Comparison of ENCODE assay signal across 22 mouse cellular contexts in the genomic region with DNA sequence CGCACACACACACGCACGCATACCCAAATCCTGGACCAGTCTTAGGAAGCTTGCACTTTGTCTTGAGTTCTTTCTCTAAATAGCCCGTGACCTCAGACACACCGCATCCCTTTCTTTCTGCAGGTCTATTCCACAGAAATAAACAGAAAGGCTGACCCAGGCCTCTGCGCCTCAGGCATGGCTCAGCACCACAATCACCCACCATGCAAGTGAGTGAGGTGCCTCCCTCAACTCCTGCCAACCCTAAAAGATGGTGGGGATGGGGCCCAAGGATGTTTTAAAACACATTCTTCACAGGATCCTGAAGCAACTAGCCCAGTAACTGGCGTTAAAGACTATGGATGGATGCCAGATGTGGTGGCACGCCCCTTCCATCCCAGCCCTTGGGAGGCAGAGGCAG. TPM values are rescaled to one million over a fixed set of nuclear protein-coding genes. Genes with fewer than 3 reads are reported as not detected.
A peak's percentile ranks its signal among the peaks of the same experiment; 100 is the strongest.
DNase-seq lines count a peak whose midpoint lies in the region; ATAC-seq and TF ChIP-seq lines count a peak whose summit lies in the region.
"Had no signal": no experiment of that assay in that cellular context is flagged by ENCODE, and none has a peak within 500 bp of the region (broad histone marks: within the 10 kb centered on the region; RNA-seq: fewer than 3 reads in every experiment).

No protein-coding gene starts in this region.

- intact Hi-C loops in gastrocnemius, adult 2 months (cut with DNase I): no loop called here

- H3K4me3 ChIP-seq in gastrocnemius, adult 2 months: peak overlapping the region; percentile 28; the same call in 1 of the 2 replicates
- no peak overlapping the region for H3K4me3 ChIP-seq in heart, embryonic 15.5 days
- no peak overlapping the region for H3K4me3 ChIP-seq in lung, postnatal 0 days (ENCODE audit: low read depth, low read length)
- no peak overlapping the region for H3K4me3 ChIP-seq in lung, adult 2 months (replicated peaks; ENCODE audit: extremely low read depth, low read depth, low read length)
- H3K4me3 ChIP-seq: layer of hippocampus, adult 2 months; liver, embryonic 13.5 days had no signal

- no peak for ATAC-seq in heart, embryonic 15.5 days (replicated peaks; ENCODE audit: insufficient number of reproducible peaks, insufficient read depth, low FRiP score, low read depth)
- ATAC-seq in lung, postnatal 0 days: no peak
- ATAC-seq: CD4-positive, CD25-positive, alpha-beta regulatory T cell, adult 4 months; forebrain, embryonic 14.5 days; intestine, postnatal 0 days; Patski had no signal

- no peak for TF ChIP-seq EP300 in lung, postnatal 0 days (IDR thresholded peaks at IDR 0.05)

- TF ChIP-seq POLR2A in lung, adult 2 months (IDR thresholded peaks at IDR 0.05; ENCODE audit: borderline replicate concordance, extremely low read depth, low read depth, low read length): no peak

- H3K4me2 ChIP-seq in heart, embryonic 15.5 days: 0 out of 2 replicates have a peak overlapping the region, but pooled peaks have one; percentile 21
- 0 out of 2 replicates have a peak overlapping the region, but pooled peaks have one; percentile 6 for H3K4me2 ChIP-seq in lung, postnatal 0 days (replicated peaks; ENCODE audit: low read depth, low read length)

- WGBS in heart, embryonic 15.5 days: 75% methylated on average over 8 of the region's 8 CpGs
- WGBS in lung, postnatal 0 days: 66% methylated on average over 8 of the region's 8 CpGs
- WGBS in lung, adult 2 months: 57% methylated on average over 8 of the region's 8 CpGs

- peaks cover 4% of the 10 kb centered on the region; the same call in 1 of the 2 replicates for H3K36me3 ChIP-seq in heart, embryonic 15.5 days
- H3K36me3 ChIP-seq in lung, postnatal 0 days (ENCODE audit: insufficient read depth, low read length): no peaks in the 10 kb centered on the region
- H3K36me3 ChIP-seq: hindbrain, embryonic 12.5 days had no signal

- no peaks in the 10 kb centered on the region for H3K9me3 ChIP-seq in heart, embryonic 15.5 days (replicated peaks)
- H3K9me3 ChIP-seq in lung, postnatal 0 days (ENCODE audit: low read length): no peaks in the 10 kb centered on the region
- H3K9me3 ChIP-seq: embryonic facial prominence, embryonic 15.5 days; hindbrain, embryonic 12.5 days; liver, embryonic 13.5 days; midbrain, embryonic 10.5 days had no signal

- TF ChIP-seq CTCF in gastrocnemius, adult 2 months (IDR thresholded peaks at IDR 0.05): no peak
- no peak for TF ChIP-seq CTCF in lung, postnatal 0 days (IDR thresholded peaks at IDR 0.05)
- TF ChIP-seq CTCF in lung, adult 2 months (IDR thresholded peaks at IDR 0.05; ENCODE audit: insufficient read depth, low read length): no peak

- H3K4me1 ChIP-seq in heart, embryonic 15.5 days (replicated peaks): peaks cover 88% of the 10 kb centered on the region
- peaks cover 61% of the 10 kb centered on the region for H3K4me1 ChIP-seq in lung, postnatal 0 days (ENCODE audit: insufficient read depth, low read depth, low read length)
- H3K4me1 ChIP-seq in lung, adult 2 months (ENCODE audit: control insufficient read depth, insufficient read depth, low read length): peaks cover 56% of the 10 kb centered on the region

- H3K27ac ChIP-seq in gastrocnemius, adult 2 months: peak overlapping the region; percentile 56; the same call in 1 of the 2 replicates
- no peak overlapping the region for H3K27ac ChIP-seq in heart, embryonic 15.5 days
- H3K27ac ChIP-seq in lung, postnatal 0 days (ENCODE audit: low read length): no peak overlapping the region
- H3K27ac ChIP-seq: midbrain, embryonic 10.5 days had no signal

- H3K27me3 ChIP-seq in heart, embryonic 15.5 days: no peaks in the 10 kb centered on the region
- H3K27me3 ChIP-seq in lung, postnatal 0 days (replicated peaks; ENCODE audit: insufficient read depth, low read length): no peaks in the 10 kb centered on the region
- H3K27me3 ChIP-seq: embryonic facial prominence, embryonic 15.5 days; Patski had no signal

- no peak for DNase-seq in gastrocnemius, adult 2 months
- DNase-seq in gastrocnemius, adult 18-20 months (ENCODE audit: low spot score): no peak
- DNase-seq in heart, adult 9 months (ENCODE audit: low spot score in 2 of 2): no peak
- no peak for DNase-seq in lung, postnatal 0 days (ENCODE audit: low spot score)
- no peak for DNase-seq in lung, adult 2 months
- DNase-seq in adipocyte (ENCODE audit: low spot score): no peak
- DNase-seq: adrenal gland, adult 2 months; cerebellum, adult 9-10 months; gastrocnemius, postnatal 10 days; kidney, postnatal 25 days; liver, embryonic 13.5 days; thymus, adult 2 months; thymus, postnatal 4 days had no signal

- H3K9ac ChIP-seq in heart, embryonic 15.5 days: no peak overlapping the region
- H3K9ac ChIP-seq in lung, postnatal 0 days (replicated peaks; ENCODE audit: low read depth): no peak overlapping the region
- H3K9ac ChIP-seq: embryonic facial prominence, embryonic 15.5 days had no signal

RNA-seq across cellular contexts. Expression of gene Hdac7, which starts 16.9 kb away (rescaled TPM):
- total RNA-seq in gastrocnemius, adult 2 months (2021): 10 to 100 TPM; 10.2 to 11.6 TPM
- total RNA-seq in gastrocnemius, adult 18-20 months (2021): 10 to 100 TPM in 1 of 2 experiments, 1 to 10 TPM in 1; 6.2 to 10.3 TPM
- polyA plus RNA-seq in heart, embryonic 15.5 days (2015; fragmentation: Nextera tagmentation; extraction: Ambion mirVana): 20.4 and 34.5 TPM in 2 replicates
- polyA plus RNA-seq in lung, postnatal 0 days (2015; fragmentation: Nextera tagmentation; extraction: Ambion mirVana): 43.2 and 52.1 TPM in 2 replicates
- 254 and 294 TPM in 2 replicates for polyA plus RNA-seq in lung, adult 2 months (2012; rRNA removed)

RNA-seq across cellular contexts. Expression of gene Slc48a1, which starts 49.1 kb away (rescaled TPM):
- total RNA-seq in gastrocnemius, adult 2 months (2021): 10 to 100 TPM; 44.5 to 47.1 TPM
- 10 to 100 TPM; 45.0 to 48.7 TPM for total RNA-seq in gastrocnemius, adult 18-20 months (2021)
- polyA plus RNA-seq in heart, embryonic 15.5 days (2015; fragmentation: Nextera tagmentation; extraction: Ambion mirVana): 64.3 and 76.8 TPM in 2 replicates
- polyA plus RNA-seq in lung, postnatal 0 days (2015; fragmentation: Nextera tagmentation; extraction: Ambion mirVana): 69.5 and 75.7 TPM in 2 replicates
- 158 and 174 TPM in 2 replicates for polyA plus RNA-seq in lung, adult 2 months (2012; rRNA removed)

RNA-seq across cellular contexts. Expression of gene Rapgef3, which starts 59.6 kb away (rescaled TPM):
- 10 to 100 TPM in 1 of 2 experiments, 1 to 10 TPM in 1; 9.8 to 13.6 TPM for total RNA-seq in gastrocnemius, adult 2 months (2021)
- total RNA-seq in gastrocnemius, adult 18-20 months (2021): 1 to 10 TPM; 6.6 to 9.0 TPM
- polyA plus RNA-seq in heart, embryonic 15.5 days (2015; fragmentation: Nextera tagmentation; extraction: Ambion mirVana): 20.0 and 24.0 TPM in 2 replicates
- 18.7 and 25.5 TPM in 2 replicates for polyA plus RNA-seq in lung, postnatal 0 days (2015; fragmentation: Nextera tagmentation; extraction: Ambion mirVana)
- 94.2 and 133 TPM in 2 replicates for polyA plus RNA-seq in lung, adult 2 months (2012; rRNA removed)
